Mouse (Mus musculus) small intestine, adult 2 months (tissue): ENCODE measurements at regions not wholly inside any gene's neighbourhood (a gene's known extent, or its start where the extent isn't known, plus 50 kb on each side); places are given as distances from the start of the nearest gene placed in this dataset.

Experiments used
- H3K27ac ChIP-seq: fragments of 200-500 bp; 2 replicates; pipeline ENCODE4 v1.5.1; 2012; ENCODE audit warnings: low read depth, low read length, control low read depth, inconsistent platforms; ENCODE audit not compliant: insufficient read depth
- H3K27me3 ChIP-seq: fragments of 200-500 bp; 2 replicates; pipeline ENCODE4 v1.6.1; 2012; ENCODE audit warnings: mild to moderate bottlenecking, moderate library complexity, low read length, inconsistent platforms; ENCODE audit not compliant: control insufficient read depth, insufficient read depth
- H3K36me3 ChIP-seq: fragments of 200-500 bp; 2 replicates; pipeline ENCODE4 v1.6.1; 2012; ENCODE audit warnings: mild to moderate bottlenecking, low read length, control low read depth, inconsistent platforms; ENCODE audit not compliant: control insufficient read depth, insufficient read depth
- H3K4me1 ChIP-seq: fragments of 200-500 bp; 2 replicates; pipeline ENCODE4 v1.6.1; 2012; ENCODE audit warnings: low read length, inconsistent platforms, mixed read lengths; ENCODE audit not compliant: control insufficient read depth, insufficient read depth, insufficient read length
- H3K4me3 ChIP-seq: fragments of 200-500 bp; 2 replicates; pipeline ENCODE4 v1.5.1; 2012; ENCODE audit warnings: low read depth, mild to moderate bottlenecking, control low read depth, inconsistent platforms, low read length, moderate library complexity
- CTCF ChIP-seq: fragments of 200-500 bp; IDR thresholded peaks from 2 replicates; pipeline ENCODE4 v1.5.1; 2012; ENCODE audit warnings: low read depth, mild to moderate bottlenecking, control low read depth, inconsistent platforms, low read length, moderate library complexity, mixed read lengths; ENCODE audit not compliant: insufficient replicate concordance, insufficient read length; ENCODE audit errors: extremely low read depth
- POLR2A ChIP-seq: fragments of 200-500 bp; IDR thresholded peaks from 2 replicates; pipeline ENCODE4 v1.6.1; 2012; ENCODE audit warnings: low read depth, mild to moderate bottlenecking, control low read depth, inconsistent platforms, low read length, moderate library complexity
- WGBS: fragments of 180-500 bp; shearing (Covaris S2); methylation state at CpG from one replicate; pipeline ENCODE4 v1.1.7; 2018; 5-methylcytosine and 5-hydroxymethylcytosine counted together

GRCm38 (mm10) chr9:71420064-71420463, 65.7 kb downstream of the Polr2m start:
- TF ChIP-seq CTCF: no peak
- no peak for TF ChIP-seq POLR2A
- H3K4me3 ChIP-seq: no peak overlapping the region
- no peaks in the 10 kb centered on the region for H3K27me3 ChIP-seq
- no peak overlapping the region for H3K27ac ChIP-seq
- H3K36me3 ChIP-seq: no peaks in the 10 kb centered on the region
- no peaks in the 10 kb centered on the region for H3K4me1 ChIP-seq
- 76% methylated on average over 5 of the region's 5 CpGs for WGBS

- Histone ChIP-seq H3K27me3 (no peaks in the 10 kb centered on the region), H3K4me3 (no peak overlapping the region), H3K27ac (no peak overlapping the region), H3K36me3 (no peaks in the 10 kb centered on the region), H3K4me1 (no peaks in the 10 kb centered on the region)
- WGBS: 92% methylated on average over 4 of the region's 4 CpGs
- TF ChIP-seq POLR2A (no peak), CTCF (no peak)
Observed at GRCm38 (mm10) chr9:71418531-71418930, 67.2 kb downstream of the Polr2m start.

DNA sequence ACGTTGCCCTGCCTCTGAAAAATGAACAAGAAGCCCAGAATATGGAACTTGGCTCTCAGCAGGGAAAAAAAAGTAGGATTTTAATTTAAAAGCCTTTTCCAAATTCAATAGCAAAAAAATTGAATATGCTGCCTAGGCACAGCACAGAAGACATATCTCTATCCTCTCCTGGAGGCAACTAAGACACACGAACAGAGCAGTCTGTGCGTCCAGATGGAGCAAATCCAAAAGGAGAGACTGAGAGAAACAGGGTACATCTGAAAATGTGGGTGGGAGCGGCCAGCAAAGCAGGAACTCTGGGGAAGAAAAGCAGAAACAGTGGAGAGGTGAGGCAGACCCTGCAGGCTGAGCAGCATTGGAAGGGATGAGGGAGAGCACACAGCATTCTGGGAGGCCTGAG, 68.5 kb downstream of the Polr2m start:
- TF ChIP-seq POLR2A (no peak), CTCF (no peak)
- 73% methylated on average over 4 of the region's 4 CpGs for WGBS
- Histone ChIP-seq H3K27me3 (no peaks in the 10 kb centered on the region), H3K36me3 (no peaks in the 10 kb centered on the region), H3K4me1 (no peaks in the 10 kb centered on the region), H3K27ac (no peak overlapping the region), H3K4me3 (no peak overlapping the region)

GRCm38 (mm10) chr9:71411171-71411570, 74.6 kb downstream of the Polr2m start:
- TF ChIP-seq POLR2A (no peak), CTCF (no peak)
- H3K36me3 ChIP-seq: no peaks in the 10 kb centered on the region
- H3K4me1 ChIP-seq: no peaks in the 10 kb centered on the region
- H3K27me3 ChIP-seq: no peaks in the 10 kb centered on the region
- H3K4me3 ChIP-seq: no peak overlapping the region
- H3K27ac ChIP-seq: no peak overlapping the region
- WGBS: 73% methylated on average over 1 of the region's 1 CpGs

DNA sequence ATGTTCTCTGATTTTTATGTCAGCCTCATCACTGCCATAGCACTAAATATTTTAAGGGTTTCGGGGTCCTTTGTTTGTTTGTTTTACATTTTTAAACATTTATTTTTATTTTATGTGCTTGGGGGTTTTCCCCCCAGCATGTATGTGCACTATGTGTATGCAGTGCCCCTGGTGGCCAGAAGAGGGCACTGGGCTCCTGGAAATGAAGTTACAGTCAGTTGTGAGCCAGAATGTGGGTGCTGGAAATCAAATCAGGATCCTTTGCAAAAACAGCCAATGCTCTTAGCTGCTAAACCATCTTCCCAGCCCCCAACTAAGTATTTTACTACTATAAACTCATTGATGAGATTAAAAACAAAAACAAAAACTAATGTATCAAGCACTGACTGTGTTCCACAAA, 75.8 kb downstream of the Polr2m start:
- H3K27ac ChIP-seq: no peak overlapping the region
- H3K36me3 ChIP-seq: no peaks in the 10 kb centered on the region
- H3K4me1 ChIP-seq: no peaks in the 10 kb centered on the region
- H3K4me3 ChIP-seq: no peak overlapping the region
- 86% methylated on average over 1 of the region's 1 CpGs for WGBS
- H3K27me3 ChIP-seq: no peaks in the 10 kb centered on the region
- no peak for TF ChIP-seq CTCF
- no peak for TF ChIP-seq POLR2A

GRCm38 (mm10) chr9:71408946-71409345, 76.8 kb downstream of the Polr2m start:
- Histone ChIP-seq H3K27ac (no peak overlapping the region), H3K36me3 (no peaks in the 10 kb centered on the region), H3K4me1 (no peaks in the 10 kb centered on the region), H3K4me3 (no peak overlapping the region), H3K27me3 (no peaks in the 10 kb centered on the region)
- WGBS: 83% methylated on average over 5 of the region's 5 CpGs
- TF ChIP-seq POLR2A: no peak
- no peak for TF ChIP-seq CTCF

- Histone ChIP-seq H3K36me3 (no peaks in the 10 kb centered on the region), H3K27ac (no peak overlapping the region), H3K4me1 (no peaks in the 10 kb centered on the region), H3K27me3 (no peaks in the 10 kb centered on the region), H3K4me3 (no peak overlapping the region)
- no peak for TF ChIP-seq CTCF
- no peak for TF ChIP-seq POLR2A
- 78% methylated on average over 8 of the region's 8 CpGs for WGBS
Observed at GRCm38 (mm10) chr9:71404396-71405135, 81.2 kb downstream of the Polr2m start.
